Mouse (Mus musculus): ENCODE data around the gene Trim17. TPM values are rescaled to one million over a fixed set of nuclear protein-coding genes. Genes with fewer than 3 reads are reported as not detected.

Trim17 gene
- 0.04 and 0.08 TPM in 2 replicates for polyA plus RNA-seq (2012; rRNA removed)

DNA sequence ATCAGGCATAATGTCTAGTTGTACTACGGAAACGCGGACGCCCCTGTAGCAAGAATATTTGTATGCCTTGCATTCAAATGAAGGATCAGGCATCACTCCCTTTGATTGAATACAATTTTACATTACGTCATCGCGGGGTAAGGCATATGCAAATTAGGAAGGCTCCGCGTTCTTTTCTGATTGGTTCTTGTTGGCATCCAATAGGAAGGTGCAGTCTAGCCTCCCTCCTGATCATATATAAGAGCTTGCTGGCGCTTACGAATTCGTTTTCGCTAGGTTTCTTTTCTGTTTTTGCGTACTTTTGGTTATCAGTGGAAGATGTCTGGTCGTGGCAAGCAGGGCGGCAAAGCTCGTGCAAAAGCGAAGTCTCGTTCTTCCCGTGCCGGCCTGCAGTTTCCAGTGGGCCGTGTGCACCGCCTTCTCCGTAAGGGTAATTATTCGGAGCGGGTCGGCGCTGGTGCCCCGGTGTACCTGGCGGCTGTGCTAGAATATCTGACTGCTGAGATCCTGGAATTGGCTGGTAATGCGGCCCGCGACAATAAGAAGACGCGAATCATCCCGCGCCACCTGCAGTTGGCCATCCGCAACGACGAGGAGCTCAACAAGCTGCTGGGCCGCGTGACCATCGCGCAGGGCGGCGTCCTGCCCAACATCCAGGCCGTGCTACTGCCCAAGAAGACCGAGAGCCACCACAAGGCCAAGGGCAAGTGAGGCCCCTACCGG, at the start of gene Trim17, which contains the start of gene Hist3h2a:
TSS of gene Trim17 (plus strand) at position 266 of the 723 bp plus-strand sequence.
TSS of gene Hist3h2a (plus strand) at position 266 of the 723 bp plus-strand sequence.

DNA sequence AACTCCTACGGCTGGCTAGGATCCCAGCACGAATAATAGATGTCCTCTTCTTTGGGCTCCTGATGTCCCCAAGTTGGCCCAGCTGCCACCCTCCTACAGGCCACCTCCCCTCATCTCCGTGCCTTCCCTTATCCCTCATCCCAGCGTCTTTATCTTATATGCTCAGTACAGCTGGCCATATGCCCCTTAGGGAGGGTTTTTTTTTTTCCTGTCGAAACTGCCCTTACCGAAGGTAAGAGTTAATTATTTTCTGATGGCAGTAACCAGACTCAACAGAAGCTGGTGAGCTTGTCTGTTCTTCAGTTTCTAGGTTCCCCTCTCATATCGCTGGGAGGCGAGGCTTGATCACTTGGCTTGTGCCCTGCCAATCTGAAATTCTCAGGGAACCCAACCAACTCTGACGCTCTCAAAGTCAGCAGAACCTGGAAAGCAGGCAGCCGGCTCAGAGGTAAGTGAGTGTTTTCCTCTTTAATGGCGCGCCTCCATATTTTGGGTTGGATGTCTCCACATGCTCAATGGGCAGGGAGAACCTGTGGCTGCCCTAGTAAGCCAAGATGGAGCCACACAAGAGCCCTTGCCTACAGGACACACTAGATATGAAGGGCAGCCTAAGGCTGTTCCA, 36.6 kb upstream of the Trim17 start, which contains the start of gene Btnl10:
TSS of gene Btnl10 (plus strand) at position 164 of the 622 bp plus-strand sequence.

DNA sequence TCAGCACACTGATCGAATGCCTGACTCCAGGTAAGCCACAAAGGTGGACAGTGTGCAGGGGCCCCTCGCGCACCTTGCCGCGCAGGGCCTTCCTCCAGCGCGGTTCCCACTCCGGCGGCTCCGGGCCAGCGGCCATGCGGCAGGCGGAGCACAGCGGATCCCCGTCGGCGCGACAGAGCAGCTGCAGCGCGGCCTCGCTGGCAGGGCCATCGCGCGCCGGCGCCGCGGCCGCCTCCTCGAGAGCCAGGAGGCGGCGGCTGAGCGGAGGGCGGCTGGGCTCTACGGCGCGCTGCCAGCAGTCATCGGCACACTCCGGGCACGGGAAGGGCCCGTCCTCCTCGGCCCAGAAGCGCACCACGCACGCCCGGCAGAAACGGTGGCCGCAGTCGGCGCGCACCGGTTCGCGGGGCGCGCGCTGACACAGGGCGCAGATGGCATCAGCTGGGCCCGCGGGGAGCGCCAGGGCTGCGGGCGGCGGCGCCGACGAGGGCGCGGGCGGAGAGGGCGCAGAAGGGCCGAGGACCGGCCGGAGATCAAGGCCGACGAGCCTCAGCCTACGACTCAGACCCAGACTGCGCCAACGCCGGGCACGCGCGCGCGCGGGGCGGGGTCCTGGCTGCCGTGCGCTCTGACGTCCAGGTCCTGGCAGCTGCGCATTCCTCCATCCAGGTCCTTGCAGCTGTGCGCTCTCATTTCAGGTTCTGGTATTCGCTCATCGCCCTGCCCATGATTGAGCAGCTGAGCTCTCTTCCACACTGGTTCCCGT, 16.0 kb upstream of the Trim17 start, which contains the start of gene Rnf187:
TSS of gene Rnf187 (minus strand) at position 595 of the 766 bp plus-strand sequence.

DNA sequence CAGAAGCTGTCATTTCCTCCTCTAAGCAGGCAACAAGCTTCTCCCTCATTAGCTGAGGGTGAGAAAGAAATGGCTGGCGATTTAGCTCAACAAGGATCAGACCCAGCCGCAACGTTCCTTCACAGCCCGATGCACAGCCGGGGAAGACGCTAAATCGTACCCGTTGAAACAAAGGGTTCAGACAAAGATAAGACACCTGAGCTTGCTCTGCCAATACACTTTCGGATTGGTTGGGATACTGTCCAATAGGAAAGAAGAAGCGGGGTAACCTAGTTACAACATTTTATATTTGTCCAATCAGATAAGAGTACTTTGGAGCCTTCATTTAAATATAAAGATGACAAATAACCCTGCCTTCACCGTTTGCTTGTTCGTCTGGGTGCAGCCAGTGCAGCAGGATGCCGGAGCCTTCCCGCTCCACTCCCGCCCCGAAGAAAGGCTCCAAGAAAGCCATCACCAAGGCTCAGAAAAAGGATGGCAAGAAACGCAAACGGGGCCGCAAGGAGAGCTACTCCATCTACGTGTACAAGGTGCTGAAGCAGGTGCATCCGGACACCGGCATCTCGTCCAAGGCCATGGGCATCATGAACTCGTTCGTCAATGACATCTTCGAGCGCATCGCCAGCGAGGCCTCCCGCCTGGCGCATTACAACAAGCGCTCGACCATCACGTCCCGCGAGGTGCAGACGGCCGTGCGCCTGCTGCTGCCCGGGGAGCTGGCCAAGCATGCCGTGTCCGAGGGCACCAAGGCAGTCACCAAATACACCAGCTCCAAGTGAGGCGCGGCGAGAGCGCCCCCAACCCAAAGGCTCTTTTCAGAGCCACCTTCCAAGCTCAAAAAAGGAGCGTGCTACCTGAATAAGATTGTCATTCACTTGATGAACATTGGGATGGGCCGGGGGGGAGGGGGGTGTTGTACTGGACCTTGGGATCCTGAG, 5.7 kb upstream of the Trim17 start, which contains the start of gene Hist3h2ba:
TSS of gene Hist3h2ba (plus strand) at position 379 of the 938 bp plus-strand sequence.

DNA sequence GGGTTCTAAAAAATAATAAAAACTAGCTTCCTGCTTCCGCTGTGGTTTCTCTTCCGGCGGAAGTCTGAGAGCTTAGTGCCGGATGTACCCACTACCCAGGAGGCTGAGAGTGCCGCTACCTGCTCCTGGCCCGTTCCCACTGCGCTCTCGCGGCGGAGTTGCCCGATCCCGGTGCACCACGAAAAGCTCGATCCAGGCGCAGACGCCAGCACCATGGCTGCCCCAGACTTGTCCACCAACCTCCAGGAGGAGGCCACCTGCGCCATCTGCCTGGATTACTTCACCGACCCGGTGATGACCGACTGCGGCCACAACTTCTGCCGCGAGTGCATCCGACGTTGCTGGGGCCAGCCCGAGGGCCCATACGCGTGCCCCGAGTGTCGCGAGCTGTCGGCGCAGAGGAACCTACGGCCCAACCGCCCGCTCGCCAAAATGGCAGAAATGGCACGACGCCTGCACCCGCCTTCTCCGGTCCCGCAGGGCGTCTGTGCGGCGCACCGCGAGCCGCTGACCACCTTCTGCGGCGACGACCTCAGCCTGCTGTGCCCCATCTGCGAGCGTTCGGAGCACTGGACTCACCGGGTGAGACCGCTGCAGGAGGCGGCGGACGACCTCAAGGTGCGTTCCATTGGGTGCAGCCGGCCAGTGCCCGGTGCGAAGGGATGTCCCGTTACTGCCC, 23.7 kb downstream of the Trim17 start, which contains the start of gene Trim11:
TSS of gene Trim11 (plus strand) at position 67 of the 679 bp plus-strand sequence.

Other genes with a start within 250 kb of the Trim17 start
- gene Olfr318, start 230.7 kb upstream of the Trim17 start, polyA plus RNA-seq (2012; rRNA removed) = not detected in 2 replicates
- gene Olfr317, start 215.5 kb upstream of the Trim17 start, polyA plus RNA-seq (2012; rRNA removed) = not detected in 2 replicates
- gene Olfr316, start 202.0 kb upstream of the Trim17 start, polyA plus RNA-seq (2012; rRNA removed) = not detected in 2 replicates
- gene Olfr315, start 181.5 kb upstream of the Trim17 start, polyA plus RNA-seq (2012; rRNA removed) = not detected in 2 replicates
- gene Olfr314, start 171.7 kb upstream of the Trim17 start, polyA plus RNA-seq (2012; rRNA removed) = not detected in 2 replicates
- gene Fam183b, start 152.7 kb upstream of the Trim17 start, polyA plus RNA-seq (2012; rRNA removed) = 0.15 TPM in 1 of 2 replicates, not detected in the other
- gene Olfr313, start 139.7 kb upstream of the Trim17 start, polyA plus RNA-seq (2012; rRNA removed) = not detected in 2 replicates
- gene Olfr312, start 125.4 kb upstream of the Trim17 start, polyA plus RNA-seq (2012; rRNA removed) = not detected in 2 replicates
- not detected in 2 replicates for gene Olfr311, start 115.4 kb upstream of the Trim17 start, polyA plus RNA-seq (2012; rRNA removed)
- 2.5 and 2.7 TPM in 2 replicates for gene Gm12258, start 107.5 kb upstream of the Trim17 start, polyA plus RNA-seq (2012; rRNA removed)
- gene 2810021J22Rik, start 87.5 kb upstream of the Trim17 start, polyA plus RNA-seq (2012; rRNA removed) = 1.0 and 1.3 TPM in 2 replicates
- 2.9 and 3.0 TPM in 2 replicates for gene Zfp39, start 50.5 kb upstream of the Trim17 start, polyA plus RNA-seq (2012; rRNA removed)
- gene Btnl10, start 36.8 kb upstream of the Trim17 start, polyA plus RNA-seq (2012; rRNA removed) = 13.5 and 14.6 TPM in 2 replicates
- gene Rnf187, start 15.8 kb upstream of the Trim17 start, polyA plus RNA-seq (2012; rRNA removed) = 63.0 and 65.7 TPM in 2 replicates
- 15.6 and 26.7 TPM in 2 replicates for gene Hist3h2ba, start 5.8 kb upstream of the Trim17 start, polyA plus RNA-seq (2012; rRNA removed)
- gene Hist3h2a, start within 50 bp of the Trim17 start, polyA plus RNA-seq (2012; rRNA removed) = 14.0 and 22.7 TPM in 2 replicates
- 9.3 and 11.3 TPM in 2 replicates for gene Trim11, start 23.4 kb downstream of the Trim17 start, polyA plus RNA-seq (2012; rRNA removed)
- 0.66 and 0.73 TPM in 2 replicates for gene Obscn, start 181.7 kb downstream of the Trim17 start, polyA plus RNA-seq (2012; rRNA removed)
- gene Iba57, start 209.1 kb downstream of the Trim17 start, polyA plus RNA-seq (2012; rRNA removed) = 5.3 and 5.9 TPM in 2 replicates
- gene Gjc2, start 228.5 kb downstream of the Trim17 start, polyA plus RNA-seq (2012; rRNA removed) = 0.28 and 0.41 TPM in 2 replicates
- gene Guk1, start 237.5 kb downstream of the Trim17 start, polyA plus RNA-seq (2012; rRNA removed) = 40.7 and 42.7 TPM in 2 replicates
- 21.8 and 24.0 TPM in 2 replicates for gene Mrpl55, start 247.8 kb downstream of the Trim17 start, polyA plus RNA-seq (2012; rRNA removed)